Mouse (Mus musculus): ENCODE measurements around the gene Prrg2.

DNA sequence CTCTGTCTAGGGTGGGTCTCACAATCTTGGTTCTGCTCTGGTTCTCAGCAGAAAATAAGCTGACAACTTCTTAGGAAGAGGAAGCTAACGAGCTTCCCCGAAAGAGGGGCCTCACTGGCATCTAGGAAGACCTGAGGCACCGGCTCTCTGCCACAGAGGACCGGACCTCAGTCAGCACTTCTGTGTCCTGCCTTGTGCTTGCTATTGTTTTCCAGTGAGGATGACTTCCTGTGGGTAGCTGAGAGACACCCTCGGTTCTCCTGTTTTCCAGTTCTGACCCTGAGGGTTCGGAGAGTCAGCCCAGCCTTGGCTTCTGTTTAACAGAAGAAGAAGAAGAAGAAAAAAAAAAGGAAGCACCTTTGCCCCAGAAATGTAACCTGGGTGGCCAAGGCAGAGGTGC, 35.0 kb upstream of the Prrg2 start:
- TF ChIP-seq GATA1 (IDR thresholded peaks at IDR 0.05; ENCODE audit: low read length) (no peak), TAL1 (IDR thresholded peaks at IDR 0.05; ENCODE audit: low read length) (no peak)
